Mouse (Mus musculus) 416B (cell line): Measurements from ENCODE around the gene Samsn1.

Experiments
- DNase-seq: peaks from one replicate; pipeline ENCODE4 v3.0.0; 2011; ENCODE audit warnings: low read depth

The Samsn1 gene

GRCm38 (mm10) chr16:76022181-76022580 is at the start of gene Samsn1:
Gene Samsn1 (minus strand): TSS chr16:76022281.
- no peak for DNase-seq

GRCm38 (mm10) chr16:76066082-76066635 is 44.1 kb upstream of the Samsn1 start:
- no peak for DNase-seq

GRCm38 (mm10) chr16:76054976-76055375 is 32.9 kb upstream of the Samsn1 start:
- no peak for DNase-seq

GRCm38 (mm10) chr16:76054079-76054478 is 32.0 kb upstream of the Samsn1 start:
- DNase-seq, result no peak

GRCm38 (mm10) chr16:76053537-76053936 is 31.5 kb upstream of the Samsn1 start:
- peak; percentile 12 for DNase-seq

- DNase-seq, result no peak
These were observed 25.0 kb upstream of the Samsn1 start for GRCm38 (mm10) chr16:76047066-76047465.

GRCm38 (mm10) chr16:76040319-76040945 is 18.4 kb upstream of the Samsn1 start:
- DNase-seq, result no peak

GRCm38 (mm10) chr16:76019164-76019563 is 2.9 kb downstream of the Samsn1 start:
- peak; percentile 67 for DNase-seq

- DNase-seq, result peak; percentile 33
These were observed 18.2 kb downstream of the Samsn1 start for GRCm38 (mm10) chr16:76003812-76004389.

GRCm38 (mm10) chr16:76002870-76003572 is 19.1 kb downstream of the Samsn1 start:
- DNase-seq, result peak; percentile 70

- DNase-seq, result peak; percentile 97
These were observed 19.8 kb downstream of the Samsn1 start for GRCm38 (mm10) chr16:76002287-76002686.

- DNase-seq, result peak; percentile 72
These were observed 20.3 kb downstream of the Samsn1 start for GRCm38 (mm10) chr16:76001788-76002187.

- DNase-seq, result no peak
These were observed 22.0 kb downstream of the Samsn1 start for GRCm38 (mm10) chr16:76000127-76000526.

GRCm38 (mm10) chr16:75990173-75990572 is 31.9 kb downstream of the Samsn1 start:
- DNase-seq, result no peak

GRCm38 (mm10) chr16:75983831-75984230 is 38.2 kb downstream of the Samsn1 start:
- DNase-seq, result peak; percentile 95

GRCm38 (mm10) chr16:75979381-75979780 is 42.7 kb downstream of the Samsn1 start:
- no peak for DNase-seq

- peak; percentile 43 for DNase-seq
These were observed 44.3 kb downstream of the Samsn1 start for GRCm38 (mm10) chr16:75977798-75978197.

- DNase-seq, result no peak
These were observed 46.3 kb downstream of the Samsn1 start for GRCm38 (mm10) chr16:75975682-75976332.

- DNase-seq, result no peak
These were observed 51.6 kb downstream of the Samsn1 start for GRCm38 (mm10) chr16:75970266-75970998.

GRCm38 (mm10) chr16:75962021-75962420 is 60.1 kb downstream of the Samsn1 start:
- DNase-seq, result no peak

- no peak for DNase-seq
These were observed 60.6 kb downstream of the Samsn1 start for GRCm38 (mm10) chr16:75961487-75961886.

- peak; percentile 92 for DNase-seq
These were observed 61.0 kb downstream of the Samsn1 start for GRCm38 (mm10) chr16:75961036-75961435.
